Mouse (Mus musculus) lung, adult 2 months (tissue): ENCODE measurements around the gene Pafah1b2. TPM values are rescaled to one million over a fixed set of nuclear protein-coding genes. Genes with fewer than 3 reads are reported as not detected.
A peak's percentile ranks its signal among the peaks of the same experiment; 100 is the strongest.

ENCODE experiments used
- DNase-seq: peaks from one replicate; pipeline ENCODE4 v3.0.0; 2022
- H3K4me1 ChIP-seq: fragments of 200-500 bp; 2 replicates; pipeline ENCODE4 v1.6.1; 2011; ENCODE audit warnings: low read length; ENCODE audit not compliant: control insufficient read depth, insufficient read depth
- H3K4me3 ChIP-seq: fragments of 200-500 bp; replicated peaks from 2 replicates; pipeline ENCODE3; 2011; ENCODE audit warnings: low read depth, mild to moderate bottlenecking, control low read depth, low read length; ENCODE audit errors: extremely low read depth
- CTCF ChIP-seq: fragments of 200-500 bp; IDR thresholded peaks from 2 replicates; pipeline ENCODE4 v1.5.1; 2011; ENCODE audit warnings: mild to moderate bottlenecking, low read length, control low read depth; ENCODE audit not compliant: insufficient read depth
- POLR2A ChIP-seq: fragments of 200-500 bp; IDR thresholded peaks from 2 replicates; pipeline ENCODE4 v1.6.1; 2011; ENCODE audit warnings: low read depth, mild to moderate bottlenecking, control low read depth, low read length, borderline replicate concordance; ENCODE audit errors: extremely low read depth
- WGBS: fragments of 180-500 bp; shearing (Covaris S2); methylation state at CpG from one replicate; pipeline ENCODE4 v1.1.7; 2018; 5-methylcytosine and 5-hydroxymethylcytosine counted together
- polyA plus RNA-seq: library from polyadenylated mRNA; depleted of rRNA; stranded (reverse); fragments of >200 nt; gene quantifications from 2 replicates; pipeline ENCODE4 v1.2.3, GENCODE M21; 2012

Pafah1b2 gene
- polyA plus RNA-seq, 1 experiment: 22.0 TPM

- DNase-seq: no peak
- H3K4me1 ChIP-seq: peaks cover 21% of the 10 kb centered on the region
- WGBS: 50% methylated on average over 6 of the region's 6 CpGs
- no peak for TF ChIP-seq CTCF
- TF ChIP-seq POLR2A: no peak
- H3K4me3 ChIP-seq: no peak overlapping the region
These were observed 17.0 kb upstream of the Pafah1b2 start for GRCm38 (mm10) chr9:46029534-46029933.

DNA sequence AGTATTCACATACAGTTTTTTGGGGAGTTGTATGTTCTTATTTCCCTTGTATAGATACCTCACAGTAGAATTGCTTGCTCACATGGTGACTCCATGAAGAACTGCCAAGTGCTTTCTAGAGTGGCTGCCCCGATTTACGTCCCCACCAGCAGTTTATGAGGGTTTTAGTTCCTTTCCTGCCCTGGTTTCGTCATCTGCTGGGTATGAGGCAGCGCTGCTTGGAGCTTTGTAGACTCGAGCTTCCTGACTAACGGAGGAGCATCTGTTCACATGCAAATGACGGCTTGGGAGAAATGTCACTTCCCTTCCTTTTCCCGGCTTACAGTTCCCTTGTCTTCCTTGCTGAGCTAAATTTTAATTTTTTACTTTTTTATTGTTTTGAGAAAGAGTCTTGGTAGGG lies 15.5 kb upstream of the Pafah1b2 start:
- no peak for DNase-seq
- WGBS: 24% methylated on average over 8 of the region's 8 CpGs
- Histone ChIP-seq H3K4me1 (peaks cover 19% of the 10 kb centered on the region), H3K4me3 (no peak overlapping the region)
- no peak for TF ChIP-seq POLR2A
- TF ChIP-seq CTCF: no peak

- 67% methylated on average over 9 of the region's 9 CpGs for WGBS
- TF ChIP-seq CTCF (no peak), POLR2A (no peak)
- no peak overlapping the region for H3K4me3 ChIP-seq
- peaks cover 11% of the 10 kb centered on the region for H3K4me1 ChIP-seq
- no peak for DNase-seq
These were observed 13.8 kb upstream of the Pafah1b2 start for GRCm38 (mm10) chr9:46026058-46026849.

- Histone ChIP-seq H3K4me3 (no peak overlapping the region), H3K4me1 (peaks cover 7% of the 10 kb centered on the region; the same call in 1 of the 2 replicates)
- no peak for DNase-seq
- TF ChIP-seq CTCF (no peak), POLR2A (no peak)
- WGBS: 85% methylated on average over 11 of the region's 11 CpGs
These were observed 11.1 kb upstream of the Pafah1b2 start for GRCm38 (mm10) chr9:46023591-46023990.

GRCm38 (mm10) chr9:46019975-46020374 lies 7.5 kb upstream of the Pafah1b2 start:
- peaks cover 9% of the 10 kb centered on the region for H3K4me1 ChIP-seq
- H3K4me3 ChIP-seq: no peak overlapping the region
- no peak for DNase-seq
- WGBS: 83% methylated on average over 6 of the region's 6 CpGs
- TF ChIP-seq CTCF: no peak
- TF ChIP-seq POLR2A: no peak

- H3K4me1 ChIP-seq: peaks cover 15% of the 10 kb centered on the region
- WGBS: 46% methylated on average over 6 of the region's 6 CpGs
- DNase-seq: no peak
- no peak for TF ChIP-seq POLR2A
- TF ChIP-seq CTCF: no peak
- H3K4me3 ChIP-seq: no peak overlapping the region
These were observed 5.8 kb upstream of the Pafah1b2 start for GRCm38 (mm10) chr9:46018316-46018715.

DNA sequence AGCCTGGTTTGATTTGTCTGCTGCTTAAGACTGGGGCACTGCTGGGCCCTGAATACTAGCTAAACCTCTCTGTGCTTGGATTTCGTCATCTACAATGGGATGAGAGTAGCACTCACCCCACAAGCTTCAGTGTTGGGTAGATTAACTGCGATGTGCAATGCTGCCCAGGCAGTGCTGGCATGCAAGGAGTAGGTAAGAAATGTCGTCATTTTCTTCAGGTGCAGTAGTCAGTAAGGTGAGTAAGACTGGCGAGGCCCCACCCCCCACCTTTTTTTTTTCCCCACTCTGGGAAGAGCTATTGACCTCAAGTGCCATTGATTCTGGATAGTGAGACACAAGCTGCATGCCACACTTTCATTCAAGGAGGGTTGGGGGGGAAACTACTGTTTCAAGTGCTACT lies 3.9 kb upstream of the Pafah1b2 start:
- peaks cover 19% of the 10 kb centered on the region for H3K4me1 ChIP-seq

GRCm38 (mm10) chr9:46015831-46016230 lies 3.3 kb upstream of the Pafah1b2 start:
- DNase-seq: peak; percentile 48
- H3K4me1 ChIP-seq: peaks cover 19% of the 10 kb centered on the region
- 13% methylated on average over 9 of the region's 9 CpGs for WGBS
- H3K4me3 ChIP-seq: no peak overlapping the region
- TF ChIP-seq POLR2A: no peak

More for the DNA sequence above, 3.9 kb upstream of the Pafah1b2 start:
- DNase-seq: no peak
- WGBS: 66% methylated on average over 4 of the region's 4 CpGs
- H3K4me3 ChIP-seq: no peak overlapping the region
- TF ChIP-seq POLR2A (no peak), CTCF (no peak)

GRCm38 (mm10) chr9:46015081-46015551 lies 2.6 kb upstream of the Pafah1b2 start:
- peak; percentile 47 for DNase-seq
- TF ChIP-seq CTCF (no peak), POLR2A (0 out of 2 replicates have a peak, but pooled peaks have one; percentile 6)
- Histone ChIP-seq H3K4me3 (peak overlapping the region; percentile 18), H3K4me1 (peaks cover 19% of the 10 kb centered on the region)
- 9% methylated on average over 8 of the region's 8 CpGs for WGBS

DNA sequence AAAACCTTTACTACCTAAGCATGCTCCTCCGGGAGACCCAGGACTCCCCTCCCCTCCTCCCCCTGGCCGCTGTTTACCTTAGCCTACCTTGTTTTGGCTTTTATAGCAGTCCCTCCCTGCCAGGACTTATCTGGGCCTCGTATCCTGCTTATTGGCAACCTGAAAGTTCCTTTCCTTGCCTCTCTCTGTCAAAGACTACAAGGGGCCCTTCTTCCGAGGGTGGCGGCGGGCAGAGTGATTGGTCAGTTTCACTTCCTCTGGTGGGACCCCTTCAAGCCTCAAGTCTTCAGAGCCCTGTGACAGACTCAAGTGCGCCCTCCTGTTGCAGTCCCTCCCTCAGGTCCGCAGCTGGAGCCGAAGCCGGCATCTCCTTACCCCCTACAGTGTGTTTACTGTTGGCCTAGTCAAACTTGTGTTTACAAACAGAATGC lies 1.8 kb upstream of the Pafah1b2 start:
- TF ChIP-seq POLR2A: no peak
- TF ChIP-seq CTCF: no peak
- DNase-seq: peak; percentile 47
- Histone ChIP-seq H3K4me3 (peak overlapping the region; percentile 54), H3K4me1 (peaks cover 19% of the 10 kb centered on the region)
- 6% methylated on average over 10 of the region's 10 CpGs for WGBS
